Mouse (Mus musculus): Measurements from ENCODE around the gene Ddr1.

Ddr1 gene

GRCm38 (mm10) chr17:35638475-35639190, 65.8 kb downstream of the Ddr1 start:
- peak; percentile 59 to 86 for DNase-seq (ENCODE audit: inconsistent age in 2 of 2, low spot score in 1 of 2)

- DNase-seq (ENCODE audit: inconsistent age in 2 of 2, low spot score in 1 of 2): peak in 1 of 2 experiments; percentile 61
Measured at GRCm38 (mm10) chr17:35636363-35636762, 68.1 kb downstream of the Ddr1 start.

GRCm38 (mm10) chr17:35635699-35636111, 68.7 kb downstream of the Ddr1 start:
- DNase-seq (ENCODE audit: inconsistent age in 2 of 2, low spot score in 1 of 2): peak; percentile 61 to 91

GRCm38 (mm10) chr17:35635202-35635601, 69.2 kb downstream of the Ddr1 start:
- no peak for DNase-seq (ENCODE audit: inconsistent age in 2 of 2, low spot score in 1 of 2)

- DNase-seq (ENCODE audit: inconsistent age in 2 of 2, low spot score in 1 of 2): peak in 1 of 2 experiments; percentile 44
Measured at GRCm38 (mm10) chr17:35633992-35634391, 70.4 kb downstream of the Ddr1 start.

Data from adrenal gland, adult (tissue).